Mouse (Mus musculus): Measurements from ENCODE around the gene Fgfr2.
A peak's percentile ranks its signal among the peaks of the same experiment; 100 is the strongest.

The Fgfr2 gene

DNA sequence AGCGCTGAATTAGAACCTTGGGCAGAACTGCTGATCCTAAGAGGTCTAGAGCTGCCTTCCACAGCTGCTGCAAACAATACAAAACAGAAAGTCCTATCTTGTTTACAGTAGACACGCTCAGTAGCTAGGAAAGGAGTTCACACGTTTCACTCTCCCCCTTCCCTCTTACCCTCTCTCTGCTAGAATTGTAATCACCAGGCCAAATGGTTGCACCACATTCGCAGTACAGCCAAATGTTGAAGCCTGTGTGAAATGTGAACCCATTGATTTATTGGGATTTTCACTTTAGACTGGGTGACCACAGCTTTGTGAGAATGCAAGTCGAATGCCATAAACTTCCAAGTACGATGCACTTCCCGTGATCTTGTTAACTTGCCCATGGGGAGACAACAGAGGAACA lies 1028.5 kb downstream of the Fgfr2 start:
- DNase-seq, result no peak

DNA sequence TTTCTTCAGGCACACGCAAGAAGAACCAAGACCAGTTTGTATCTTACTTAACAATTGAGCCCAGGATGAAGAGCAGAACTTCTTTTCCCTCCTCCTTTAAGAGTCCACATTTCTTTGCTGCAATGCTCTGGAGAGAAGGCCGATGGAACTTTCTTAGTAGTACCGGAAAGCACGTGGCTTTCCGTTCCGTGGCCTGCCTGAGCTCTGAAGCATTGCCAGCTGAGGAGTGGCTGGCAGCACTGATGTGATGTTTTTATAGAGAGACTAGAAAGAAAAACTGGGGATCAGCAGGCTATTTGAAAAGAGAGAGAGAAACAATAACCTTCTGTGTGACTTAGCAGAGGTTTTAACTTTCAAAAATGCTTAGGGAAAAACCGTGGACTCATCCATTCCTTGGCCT lies 1031.6 kb downstream of the Fgfr2 start:
- DNase-seq, result no peak

DNA sequence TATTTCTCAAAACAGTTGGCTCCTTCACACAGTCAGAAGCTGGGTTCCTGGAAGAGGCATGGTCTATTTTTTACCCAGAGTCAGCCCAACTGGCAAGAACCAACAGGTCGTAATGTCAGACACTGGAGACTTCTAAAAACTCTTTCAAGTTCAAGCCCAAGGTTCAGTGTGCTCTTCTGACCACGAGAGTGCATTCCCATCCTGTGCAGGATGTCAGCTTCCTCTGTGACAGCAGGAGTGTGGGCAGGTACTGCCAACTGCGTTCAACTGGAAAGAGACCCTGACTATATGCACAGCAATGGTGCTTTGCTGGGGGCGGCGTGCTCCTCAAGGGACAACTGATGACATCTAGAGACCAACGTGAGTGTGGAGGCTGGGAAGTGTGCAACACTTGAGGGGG lies 1034.5 kb downstream of the Fgfr2 start:
- DNase-seq, result no peak

DNA sequence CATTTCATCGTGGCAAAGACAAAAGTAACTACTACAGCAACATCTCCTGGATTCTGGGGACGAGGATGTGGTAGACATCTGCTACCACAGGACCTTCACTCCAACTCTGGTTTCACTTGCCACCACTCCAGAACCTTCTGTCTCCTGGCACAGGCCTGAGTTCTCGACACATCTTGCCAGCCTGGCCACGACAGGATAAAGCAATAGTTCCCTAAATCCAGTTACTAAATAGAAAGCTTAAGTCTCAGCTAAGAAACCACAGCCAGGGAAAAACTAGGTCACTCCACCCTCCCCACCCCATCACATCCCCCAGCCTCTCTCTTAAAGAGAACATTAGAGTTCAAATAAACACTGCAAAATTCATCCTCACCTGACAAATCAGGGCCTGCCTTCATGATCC lies 1035.0 kb downstream of the Fgfr2 start:
- no peak for DNase-seq

DNA sequence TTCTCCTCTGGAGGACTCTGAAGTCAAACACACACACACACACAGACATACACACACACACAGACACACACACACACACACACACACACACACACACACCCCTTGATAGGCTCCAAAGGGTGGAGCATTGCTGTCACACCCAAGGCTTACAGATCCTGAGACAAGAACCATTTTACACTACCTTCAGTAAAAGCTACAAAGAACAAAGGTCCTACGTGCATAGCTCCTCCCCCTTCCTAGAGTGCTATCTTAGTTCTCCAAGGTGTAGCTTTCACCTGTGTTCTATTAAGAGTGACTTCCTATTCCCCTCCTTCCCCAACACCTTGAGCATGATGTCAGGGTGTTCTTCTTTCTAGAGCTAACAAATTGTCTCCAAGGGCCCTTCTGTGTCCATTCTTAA lies 1047.3 kb downstream of the Fgfr2 start:
- DNase-seq, result no peak

DNA sequence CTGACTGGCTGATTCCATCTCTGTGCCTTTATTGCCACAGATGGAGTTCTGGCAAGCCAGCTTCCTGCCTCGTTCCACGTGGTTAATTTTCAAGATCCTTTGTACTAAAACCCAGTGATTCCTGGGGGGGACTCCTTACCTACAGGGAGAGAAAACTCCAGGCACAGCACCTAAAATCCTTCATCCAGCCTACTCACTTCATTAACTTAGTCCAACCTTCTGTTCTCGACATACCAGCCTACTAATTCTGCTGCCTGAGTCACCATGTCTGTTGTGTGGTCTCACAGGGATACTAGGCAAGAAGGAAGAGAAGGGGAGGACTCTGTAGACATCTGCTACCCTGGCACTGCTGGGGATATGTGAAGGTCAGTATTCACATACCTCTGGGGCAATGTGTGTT lies 1048.6 kb downstream of the Fgfr2 start:
- DNase-seq, result no peak

DNA sequence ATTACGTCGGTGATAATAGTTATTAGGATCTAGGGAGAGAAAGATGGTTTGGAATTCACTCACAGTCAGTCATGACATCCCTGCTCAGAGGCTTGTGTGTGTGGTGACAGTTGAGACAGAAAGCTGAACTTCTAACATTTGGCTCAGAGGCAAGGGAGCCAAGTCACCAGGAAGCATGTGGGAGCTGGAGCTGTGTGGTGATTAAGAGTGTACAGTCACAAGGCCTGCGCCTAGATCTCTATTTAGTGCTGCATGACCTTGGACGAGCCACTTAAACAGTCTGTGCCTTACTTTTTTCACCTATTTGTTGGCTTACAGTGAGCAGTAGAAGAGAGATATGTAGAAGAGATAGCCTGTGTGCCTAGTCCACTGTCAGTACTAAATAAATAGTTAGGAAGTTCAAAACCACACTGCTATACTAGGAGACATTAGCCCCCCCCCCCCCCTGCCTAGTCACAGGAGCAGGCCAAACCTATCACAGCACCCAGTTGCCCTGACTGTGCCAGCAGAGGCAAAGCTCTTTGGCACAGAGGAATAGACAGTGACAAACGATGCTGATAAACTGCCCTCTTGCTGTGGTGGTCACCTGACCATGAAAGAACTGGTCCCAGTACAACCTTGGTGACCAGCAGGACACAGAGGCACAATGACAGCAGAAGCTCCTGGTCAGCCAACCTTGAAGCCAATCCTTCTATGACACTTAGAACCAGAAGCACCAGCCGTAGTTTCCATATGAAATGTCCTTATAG lies 1052.1 kb downstream of the Fgfr2 start:
- no peak for DNase-seq

DNA sequence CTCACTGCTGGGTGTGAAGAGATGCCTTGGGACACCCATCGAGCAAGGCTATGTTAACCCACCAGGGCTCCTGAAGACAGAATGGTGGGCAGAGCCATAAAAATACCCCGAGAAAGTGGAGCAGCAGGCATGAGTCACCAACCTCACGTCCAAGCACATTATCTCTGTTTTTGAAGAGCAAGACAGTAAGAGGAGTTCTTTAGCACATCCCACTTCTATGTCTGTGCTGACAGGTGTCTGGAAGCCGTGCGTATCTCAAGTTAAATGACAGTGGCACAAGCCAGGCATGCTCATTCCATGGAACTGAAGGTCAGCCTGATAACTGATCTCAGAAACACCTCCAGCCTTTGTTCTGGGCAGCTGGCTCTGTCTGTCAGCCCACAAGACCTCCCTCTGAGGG lies 1055.2 kb downstream of the Fgfr2 start:
- no peak for DNase-seq

DNA sequence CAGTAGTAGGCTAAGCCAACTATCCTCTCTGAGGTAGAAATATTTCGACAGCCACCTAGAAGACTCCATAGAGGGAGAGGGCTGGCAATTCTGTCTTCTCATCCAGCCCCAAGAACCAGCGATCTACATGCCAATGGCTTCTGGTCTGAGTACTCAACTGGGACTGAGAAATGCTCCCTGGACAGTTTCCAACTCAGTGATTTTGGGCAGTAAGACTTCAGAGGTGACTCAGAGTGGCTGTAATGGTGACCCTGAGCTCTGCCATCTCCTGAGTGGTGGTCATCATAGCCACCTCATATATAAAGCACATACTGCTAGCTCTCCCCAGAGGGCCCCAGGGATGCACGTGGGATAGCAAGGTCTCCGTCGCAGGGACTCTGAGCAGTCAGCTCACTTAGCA lies 1055.6 kb downstream of the Fgfr2 start:
- no peak for DNase-seq

DNA sequence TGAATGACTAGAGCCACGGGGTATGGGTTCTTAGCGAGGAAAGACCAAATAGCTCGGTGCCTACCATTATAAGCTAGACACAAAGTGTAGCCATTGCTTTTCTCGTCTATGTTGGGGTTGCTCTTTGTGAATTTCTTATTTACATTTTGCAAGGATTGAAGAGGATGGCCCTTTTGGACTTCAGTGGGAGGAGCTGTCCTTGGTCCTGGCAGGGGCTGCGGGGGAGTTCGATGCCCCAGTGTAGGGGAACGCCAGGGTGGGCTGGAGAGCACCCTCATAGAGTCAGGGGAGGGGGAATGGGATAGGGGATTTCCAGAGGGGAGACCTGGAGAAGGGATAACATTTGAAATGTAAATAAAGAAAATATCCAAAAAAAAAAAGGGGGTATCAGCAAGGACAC lies 1063.0 kb downstream of the Fgfr2 start:
- no peak for DNase-seq

DNA sequence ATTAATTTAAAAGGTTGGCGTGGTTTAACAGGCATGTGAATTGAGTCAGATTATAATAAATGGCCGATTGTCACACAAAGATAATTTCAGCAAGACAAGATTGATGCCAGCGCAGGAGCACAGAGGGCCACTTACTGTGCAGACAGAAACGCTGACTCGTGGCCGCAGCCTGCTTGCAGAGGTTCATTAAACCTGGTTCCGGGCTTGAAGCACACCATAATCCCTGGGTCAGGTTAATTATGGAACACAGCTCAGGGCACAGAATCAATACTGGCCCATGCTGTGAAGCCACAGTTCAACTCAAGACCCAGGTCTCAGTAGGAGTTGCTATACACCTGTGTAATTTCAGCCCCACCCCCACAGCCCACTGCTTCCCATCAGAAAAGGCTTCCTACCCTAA lies 1066.6 kb downstream of the Fgfr2 start:
- DNase-seq, result no peak

DNA sequence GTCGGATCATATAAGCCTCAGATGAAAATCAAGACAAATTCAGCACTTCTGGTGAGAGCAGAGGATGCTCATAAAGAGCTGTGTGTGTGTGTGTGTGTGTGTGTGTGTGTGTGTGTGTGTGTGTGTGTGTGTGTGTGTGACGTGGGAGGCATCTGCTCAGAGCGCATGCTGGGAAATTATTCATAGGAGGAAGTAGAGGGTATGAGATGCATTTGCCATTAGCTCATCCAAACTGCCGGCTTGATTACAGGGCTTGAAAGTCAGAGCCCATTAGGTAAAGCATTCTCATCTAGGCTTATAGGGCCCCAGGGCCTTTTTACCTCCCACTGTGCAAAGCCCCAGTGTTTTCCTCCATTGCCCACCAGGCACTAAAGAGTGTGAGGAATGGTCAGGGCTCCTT lies 1076.5 kb downstream of the Fgfr2 start:
- DNase-seq, result no peak

DNA sequence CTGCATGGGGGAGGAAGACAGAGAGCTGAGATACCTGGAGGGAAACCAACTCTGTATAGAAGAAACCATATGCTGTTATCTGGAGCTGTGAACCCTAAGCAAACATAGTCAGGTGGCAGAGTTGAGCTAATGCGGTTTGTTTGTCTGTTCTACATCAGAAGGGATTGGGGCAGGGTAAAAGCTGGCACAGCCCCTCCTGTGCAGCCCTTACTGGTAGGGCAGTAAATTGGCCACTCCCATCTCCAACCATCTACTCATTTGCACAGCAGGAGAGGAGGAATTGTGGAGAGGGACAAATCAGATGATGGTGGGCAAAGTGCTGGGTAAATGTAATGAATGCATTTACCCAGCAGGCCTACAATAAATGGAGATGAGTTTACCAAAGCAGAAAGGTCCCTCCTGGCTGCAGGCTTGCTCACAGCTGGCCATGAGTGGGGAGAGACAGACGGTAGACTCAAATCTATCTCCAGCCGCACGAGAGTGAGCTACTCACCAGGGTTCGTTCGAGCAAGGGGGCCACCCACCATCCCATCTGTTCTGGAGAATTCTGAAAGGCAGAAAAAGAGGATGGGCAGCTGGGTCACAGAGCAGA lies 1091.1 kb downstream of the Fgfr2 start:
- DNase-seq, result no peak

DNA sequence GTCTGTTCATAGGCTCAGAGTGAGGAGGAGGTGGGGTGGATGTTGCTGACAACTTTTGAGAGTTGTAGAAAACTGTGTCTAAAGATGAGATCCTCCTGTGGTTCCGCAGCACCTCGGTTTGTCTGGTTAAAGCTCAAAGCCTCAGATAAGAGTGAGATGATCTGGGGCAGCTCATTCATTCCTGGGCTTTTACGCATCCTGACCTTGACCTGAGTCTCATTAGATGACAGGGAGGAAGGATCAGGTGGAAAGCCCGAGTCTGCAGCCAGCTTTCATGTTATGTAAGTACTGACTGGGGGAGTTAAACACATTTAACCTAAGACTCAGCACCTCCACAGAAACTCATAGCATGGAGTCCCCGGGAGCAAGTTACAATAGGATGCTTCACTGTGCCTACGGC lies 1096.5 kb downstream of the Fgfr2 start:
- no peak for DNase-seq

DNA sequence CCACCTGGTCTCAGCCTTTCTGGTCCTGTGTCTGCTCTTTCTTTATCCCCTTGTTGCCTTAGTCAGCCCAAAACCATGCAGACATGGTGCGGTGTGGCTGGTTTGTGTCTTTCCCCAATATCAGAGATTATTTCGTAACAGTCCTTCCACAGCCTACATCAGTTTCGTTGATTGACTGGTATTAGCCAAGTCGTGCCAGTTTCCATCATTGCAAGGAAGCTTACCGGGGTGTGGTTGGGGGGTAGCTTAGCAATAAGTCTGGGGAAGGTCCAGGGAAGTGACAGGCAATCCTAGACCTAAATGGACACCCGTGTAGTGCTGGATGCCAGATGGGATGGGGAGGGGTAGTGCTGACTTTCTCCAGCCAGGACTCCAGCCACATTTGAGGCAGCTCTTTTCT lies 1097.6 kb downstream of the Fgfr2 start:
- DNase-seq, result no peak

DNA sequence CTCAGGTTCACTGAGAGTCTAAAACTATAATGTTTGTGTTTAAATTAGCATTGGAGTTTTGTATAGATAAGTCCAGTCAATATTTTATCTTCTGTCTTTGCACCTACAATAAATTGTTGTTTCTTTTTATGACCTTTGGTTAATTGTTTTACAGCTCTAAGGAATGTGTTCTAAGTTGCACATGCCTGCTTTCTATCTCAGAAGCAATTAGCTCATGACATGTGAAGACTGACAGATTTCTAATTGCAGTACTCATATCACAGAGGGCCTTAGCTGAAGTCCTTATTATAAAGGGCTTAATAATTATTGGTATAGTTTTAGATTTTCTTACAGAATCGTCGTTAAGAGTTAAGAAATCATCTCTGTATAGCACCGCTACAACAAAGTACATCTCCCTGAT lies 1107.2 kb downstream of the Fgfr2 start:
- DNase-seq, result no peak

DNA sequence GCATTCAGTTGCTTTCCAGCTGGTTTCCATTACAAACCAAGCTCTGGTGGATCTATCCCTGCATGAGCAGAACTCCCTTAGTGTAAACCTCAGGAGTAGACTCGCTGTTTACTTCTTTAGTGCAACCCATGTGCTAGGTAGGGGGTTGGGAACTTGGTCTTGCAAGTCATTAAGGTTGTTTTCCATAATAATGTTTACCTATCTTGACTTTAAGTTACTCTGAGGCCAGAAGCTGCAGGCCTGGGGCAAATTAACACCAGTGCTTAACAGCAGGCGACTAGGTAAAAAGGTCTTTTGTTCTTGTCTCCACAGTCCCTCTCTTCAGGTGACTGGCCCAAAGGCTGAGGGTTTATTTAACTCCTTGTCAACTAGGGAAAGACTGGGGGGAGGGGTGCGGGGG lies 1108.0 kb downstream of the Fgfr2 start:
- DNase-seq, result no peak

DNA sequence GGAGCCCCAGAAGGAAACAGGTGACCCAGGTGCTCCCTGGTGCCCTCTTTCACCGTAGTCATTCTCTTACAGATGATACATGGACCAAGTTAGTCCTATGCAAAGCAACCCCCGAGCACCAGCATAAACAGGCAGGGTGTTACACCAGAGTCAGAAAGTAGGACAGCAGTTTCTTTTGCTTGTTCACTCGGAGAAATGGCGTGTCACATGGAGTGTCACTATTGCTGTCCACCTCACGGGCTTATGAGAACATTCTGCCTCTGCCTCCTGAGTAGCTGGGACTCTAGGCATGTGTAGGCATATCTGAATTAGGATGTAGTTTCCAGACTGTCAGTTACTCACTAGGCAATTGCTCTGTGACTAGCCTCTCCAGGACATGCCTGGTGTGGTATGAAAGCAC lies 1109.2 kb downstream of the Fgfr2 start:
- DNase-seq, result no peak

DNA sequence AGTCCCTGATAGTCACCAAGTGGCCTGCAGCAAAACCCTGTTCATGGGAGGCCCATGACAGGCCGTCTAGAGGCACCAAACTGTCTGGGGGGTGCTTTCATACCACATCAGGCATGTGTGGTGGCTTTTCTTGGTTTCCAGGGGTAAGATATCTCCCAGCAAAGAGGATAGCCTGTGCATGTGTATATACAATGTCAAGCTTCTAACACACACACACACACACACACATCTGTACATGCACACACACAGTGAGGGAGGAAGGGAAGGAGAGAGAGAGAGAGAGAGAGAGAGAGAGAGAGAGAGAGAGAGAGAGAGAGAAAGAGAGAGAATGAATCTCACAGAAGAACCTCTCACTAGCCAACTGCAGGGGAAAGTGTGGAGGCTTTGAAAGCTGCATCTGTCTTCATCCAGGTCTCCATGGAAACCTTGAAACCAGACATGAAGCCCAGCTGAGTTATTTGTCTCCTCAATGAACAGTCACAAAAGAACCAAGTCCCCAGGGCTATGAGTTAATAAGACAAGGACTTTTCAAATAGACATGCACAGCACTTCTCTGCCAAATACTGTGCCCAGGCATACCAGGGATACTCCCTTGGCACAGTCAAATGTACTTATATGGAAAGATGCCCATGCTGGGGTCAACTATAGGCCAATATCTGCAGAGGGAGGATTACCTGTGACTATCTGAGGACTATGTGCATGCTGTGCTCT lies 1110.0 kb downstream of the Fgfr2 start:
- DNase-seq, result peak; percentile 1

DNA sequence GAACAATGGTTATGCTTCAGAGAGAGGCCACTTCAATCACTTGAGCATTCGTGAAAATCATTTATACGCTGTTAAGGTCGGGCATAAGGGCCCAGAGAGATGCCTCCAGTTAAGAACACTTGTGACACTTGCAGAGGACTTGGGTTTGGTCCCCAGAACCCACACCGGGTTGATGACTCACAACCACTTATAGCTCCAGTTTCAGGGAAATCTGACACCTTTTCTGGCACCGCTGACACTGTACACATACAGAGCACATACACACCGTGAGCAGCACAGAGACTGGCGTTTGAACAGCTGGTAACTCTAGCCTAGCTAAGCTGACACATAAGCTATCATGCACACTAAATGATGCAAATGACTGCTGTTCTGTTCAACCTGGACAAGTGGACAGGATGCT lies 1114.1 kb downstream of the Fgfr2 start:
- DNase-seq, result no peak

DNA sequence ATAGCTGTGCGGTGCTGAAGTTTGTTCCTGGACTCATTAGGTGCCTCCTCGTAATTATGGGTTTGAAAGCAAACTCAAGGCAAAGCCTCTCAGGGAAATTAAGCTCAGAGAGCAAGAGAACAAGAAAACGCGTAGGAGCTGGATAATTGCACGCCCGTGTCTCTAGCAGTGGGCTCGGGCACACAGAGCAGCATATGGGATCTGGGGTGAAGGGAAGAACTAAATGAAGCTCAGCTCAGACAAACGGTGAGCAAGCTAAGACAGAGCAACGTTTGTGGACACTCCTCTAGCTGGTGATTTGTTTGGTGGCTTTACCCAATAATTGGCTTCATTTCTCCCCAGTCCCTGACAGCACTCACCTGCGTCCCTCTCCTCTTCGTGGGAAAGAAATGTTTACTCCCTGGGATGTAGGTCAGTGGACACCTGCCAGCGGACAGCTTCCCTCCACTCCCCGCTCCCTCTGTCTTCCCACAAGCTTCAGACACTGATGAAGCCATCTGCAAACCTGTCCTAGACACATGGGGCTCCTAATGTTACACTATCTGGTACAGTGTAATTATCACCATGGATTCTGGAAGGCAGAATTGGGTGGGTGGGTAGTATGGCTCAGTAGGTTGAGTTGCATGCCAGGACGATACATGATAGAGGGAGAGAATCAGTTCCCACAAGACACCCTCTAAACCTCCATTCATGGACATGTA lies 1117.0 kb downstream of the Fgfr2 start:
- DNase-seq, result no peak

DNA sequence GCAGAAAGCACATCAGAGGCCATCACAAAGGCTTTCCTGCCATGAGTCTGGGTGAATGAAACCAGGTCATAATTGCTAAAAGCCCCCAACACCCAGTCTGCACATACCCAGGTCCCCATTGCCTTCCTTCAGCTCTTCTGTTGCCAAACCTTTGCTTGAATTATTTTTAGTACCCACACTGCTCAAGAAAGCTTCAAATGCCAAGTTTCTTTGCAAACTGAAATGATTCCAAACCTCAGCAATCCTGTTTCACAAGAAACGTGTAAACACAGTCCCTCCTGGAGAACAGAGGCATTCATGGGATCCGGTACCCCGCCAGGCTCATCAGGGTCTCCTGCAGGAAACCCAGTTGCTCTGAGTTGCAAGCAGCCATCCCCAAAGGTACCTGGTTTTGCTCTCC lies 1130.3 kb downstream of the Fgfr2 start:
- no peak for DNase-seq

DNA sequence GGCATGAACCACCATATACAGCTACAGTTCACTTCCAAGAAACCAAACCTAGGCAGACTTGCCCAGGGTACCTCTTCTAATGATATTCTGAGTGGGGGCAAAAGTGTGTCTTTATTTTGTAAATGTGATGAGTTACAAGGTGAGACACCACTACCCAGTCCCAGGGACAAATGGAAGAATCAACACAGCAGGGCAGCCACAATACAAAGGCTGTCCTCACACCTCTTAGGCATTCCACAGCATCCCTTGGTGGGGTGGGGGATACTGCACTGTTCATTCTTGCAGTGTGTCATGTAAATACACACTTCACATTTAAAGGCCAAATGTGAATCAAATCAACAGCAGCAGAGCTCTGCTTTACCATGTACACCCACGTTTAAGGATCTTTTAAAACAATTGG lies 1130.9 kb downstream of the Fgfr2 start:
- DNase-seq, result no peak

DNA sequence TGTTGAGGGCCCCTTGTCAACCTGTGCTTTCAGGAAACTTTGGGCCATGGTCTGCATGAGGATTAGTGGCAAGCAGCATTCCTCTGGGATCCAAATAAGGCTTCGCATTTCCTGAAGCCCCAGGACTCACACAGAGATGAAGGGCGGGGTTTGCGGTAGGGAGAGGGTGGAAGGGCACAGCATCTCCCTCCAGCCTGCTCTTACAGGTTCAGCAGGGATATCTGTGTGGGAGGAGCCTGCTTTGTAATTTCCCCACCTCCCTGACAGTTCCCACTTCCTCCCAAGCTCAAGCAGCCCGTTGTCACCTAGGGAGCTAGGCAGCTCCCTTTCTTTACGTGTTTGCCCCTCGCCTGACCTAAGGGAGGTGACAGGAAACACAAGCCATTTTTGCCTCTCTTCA lies 1134.1 kb downstream of the Fgfr2 start:
- no peak for DNase-seq

All from cerebellum, adult 9-10 months (tissue).